Mouse (Mus musculus): ENCODE data around the gene Mgll.

- no peak for TF ChIP-seq CTCF (IDR thresholded peaks at IDR 0.05; ENCODE audit: insufficient read depth, low read length)
- no peak for TF ChIP-seq POLR2A (IDR thresholded peaks at IDR 0.05; ENCODE audit: borderline replicate concordance, extremely low read depth, low read depth, low read length)
Observed at GRCm38 (mm10) chr6:88750884-88751283, 26.7 kb downstream of the Mgll start.

Data from lung, adult 2 months (tissue).